Mouse (Mus musculus) embryonic facial prominence, embryonic 14.5 days (tissue): Measurements from ENCODE around the gene Mpdu1. TPM values are rescaled to one million over a fixed set of nuclear protein-coding genes. Genes with fewer than 3 reads are reported as not detected.

Source experiments
- ATAC-seq: fragments of 200-750 bp; cut with Nextera tagmentation; 2 replicates; pipeline ENCODE4 v1.8.0; 2017; ENCODE audit warnings: low read depth, moderate number of reproducible peaks, moderate TSS enrichment
- DNase-seq: peaks from one replicate; pipeline ENCODE4 v3.0.0-alpha.2; 2015; ENCODE audit warnings: low spot score
- H3K27ac ChIP-seq: fragments of 300-500 bp; sonication (generic); replicated peaks from 2 replicates; pipeline ENCODE4 v1.5.1; 2014; ENCODE audit warnings: low read depth, mild to moderate bottlenecking, low read length, moderate library complexity
- H3K27me3 ChIP-seq: fragments of 300-500 bp; sonication (generic); replicated peaks from 2 replicates; pipeline ENCODE4 v1.6.1; 2014; ENCODE audit warnings: low read length; ENCODE audit not compliant: control insufficient read depth, insufficient read depth
- H3K36me3 ChIP-seq: fragments of 300-500 bp; sonication (generic); 2 replicates; pipeline ENCODE4 v1.6.1; 2014; ENCODE audit warnings: low read length, mixed read lengths; ENCODE audit not compliant: control insufficient read depth, insufficient read depth
- H3K4me1 ChIP-seq: fragments of 300-500 bp; sonication (generic); 2 replicates; pipeline ENCODE4 v1.6.1; 2014; ENCODE audit warnings: antibody characterized with exemption, low read length; ENCODE audit not compliant: control insufficient read depth, insufficient read depth
- H3K4me2 ChIP-seq: fragments of 300-500 bp; sonication (generic); 2 replicates; pipeline ENCODE4 v1.6.1; 2014; ENCODE audit warnings: low read depth, mild to moderate bottlenecking, low read length, moderate library complexity, mixed read lengths
- H3K4me3 ChIP-seq: fragments of 300-500 bp; sonication (generic); 2 replicates; pipeline ENCODE4 v1.5.1; 2014; ENCODE audit warnings: low read depth, mild to moderate bottlenecking, low read length
- H3K9ac ChIP-seq: fragments of 300-500 bp; sonication (generic); 2 replicates; pipeline ENCODE4 v1.6.1; 2014; ENCODE audit warnings: low read depth, mild to moderate bottlenecking, low read length, moderate library complexity, mixed read lengths
- H3K9me3 ChIP-seq: fragments of 300-500 bp; sonication (generic); 2 replicates; pipeline ENCODE4 v1.6.1; 2016; ENCODE audit warnings: low read length; ENCODE audit not compliant: control insufficient read depth
- WGBS: fragments of 180-500 bp; shearing (Covaris S2); extraction: QIAGEN DNeasy Blood & Tissue Kit; methylation state at CpG from one replicate; pipeline ENCODE4 v1.1.7; 2014; 5-methylcytosine and 5-hydroxymethylcytosine counted together
- microRNA counts: library from miRNA; unstranded; fragments of <30 nt; microRNA quantifications from one replicate; lab custom pipeline; 2017
- microRNA-seq: library from miRNA; unstranded; fragments of <30 nt; microRNA quantifications from one replicate; pipeline ENCODE4, GENCODE M21; 2016; ENCODE audit warnings: borderline number of aligned reads
- polyA plus RNA-seq: library from polyadenylated mRNA; unstranded; fragments of >200 nt; fragmentation: Nextera tagmentation; extraction: Ambion mirVana; gene quantifications from 2 replicates; pipeline ENCODE4 v1.2.1, GENCODE M21; 2014

Mpdu1 gene
- polyA plus RNA-seq, 1 experiment from 2014 or later = 29.1 TPM

- ATAC-seq (peak; percentile 72; the same call in 1 of the 2 replicates), DNase-seq (peak; percentile 84)
- Histone ChIP-seq H3K27ac (no peak overlapping the region), H3K9me3 (no peaks in the 10 kb centered on the region), H3K4me2 (peak overlapping the region; percentile 40; the same call in 1 of the 2 replicates), H3K4me1 (peaks cover 4% of the 10 kb centered on the region; the same call in 1 of the 2 replicates), H3K36me3 (no peaks in the 10 kb centered on the region), H3K27me3 (no peaks in the 10 kb centered on the region), H3K9ac (peak overlapping the region; percentile 15; the same call in 1 of the 2 replicates), H3K4me3 (no peak overlapping the region)
- 11% methylated on average over 17 of the region's 19 CpGs for WGBS
These were observed 48.7 kb downstream of the Mpdu1 start for GRCm38 (mm10) chr11:69613553-69614256.

- no peak overlapping the region for H3K4me2 ChIP-seq
- ATAC-seq (no peak), DNase-seq (no peak)
- no peak overlapping the region for H3K27ac ChIP-seq
- WGBS = 56% methylated on average over 4 of the region's 4 CpGs
- no peak overlapping the region for H3K9ac ChIP-seq
- H3K4me1 ChIP-seq = peaks cover 4% of the 10 kb centered on the region; the same call in 1 of the 2 replicates
- H3K36me3 ChIP-seq = no peaks in the 10 kb centered on the region
- H3K9me3 ChIP-seq = no peaks in the 10 kb centered on the region
- H3K27me3 ChIP-seq = no peaks in the 10 kb centered on the region
- H3K4me3 ChIP-seq = no peak overlapping the region
These were observed 51.5 kb downstream of the Mpdu1 start for GRCm38 (mm10) chr11:69610899-69611298.

GRCm38 (mm10) chr11:69609416-69609815 lies 53.0 kb downstream of the Mpdu1 start:
- no peaks in the 10 kb centered on the region for H3K36me3 ChIP-seq
- DNase-seq (no peak), ATAC-seq (no peak)
- no peak overlapping the region for H3K9ac ChIP-seq
- H3K27ac ChIP-seq = no peak overlapping the region
- peaks cover 2% of the 10 kb centered on the region; the same call in 1 of the 2 replicates for H3K27me3 ChIP-seq
- H3K4me3 ChIP-seq = no peak overlapping the region
- no peak overlapping the region for H3K4me2 ChIP-seq
- peaks cover 11% of the 10 kb centered on the region for H3K4me1 ChIP-seq
- WGBS = 58% methylated on average over 7 of the region's 7 CpGs
- no peaks in the 10 kb centered on the region for H3K9me3 ChIP-seq

DNA sequence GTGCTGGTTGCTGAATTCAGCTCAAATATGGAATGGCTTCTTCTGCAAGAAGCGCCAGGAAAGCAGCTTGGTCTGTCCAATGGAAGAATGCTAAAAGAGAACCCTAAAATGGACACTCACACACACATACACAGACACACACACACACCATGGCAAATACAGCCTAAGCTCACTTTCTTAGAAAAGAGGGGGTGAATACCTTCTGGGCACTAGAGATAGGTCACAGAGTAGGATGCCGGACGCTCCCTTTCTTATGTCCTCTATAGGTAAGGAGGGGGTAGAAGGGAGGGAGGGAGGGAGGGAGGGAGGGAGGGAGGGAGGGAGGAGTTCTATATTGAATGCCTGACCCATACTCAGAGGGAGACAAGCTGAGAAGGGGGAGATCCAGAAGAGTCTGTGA lies 53.9 kb downstream of the Mpdu1 start:
- Histone ChIP-seq H3K27me3 (peaks cover 5% of the 10 kb centered on the region; the same call in 1 of the 2 replicates), H3K9me3 (no peaks in the 10 kb centered on the region), H3K4me2 (no peak overlapping the region), H3K9ac (no peak overlapping the region), H3K36me3 (no peaks in the 10 kb centered on the region), H3K4me3 (no peak overlapping the region), H3K27ac (no peak overlapping the region), H3K4me1 (peaks cover 11% of the 10 kb centered on the region)
- no peak for ATAC-seq
- no peak for DNase-seq
- WGBS = 88% methylated on average over 1 of the region's 3 CpGs

DNA sequence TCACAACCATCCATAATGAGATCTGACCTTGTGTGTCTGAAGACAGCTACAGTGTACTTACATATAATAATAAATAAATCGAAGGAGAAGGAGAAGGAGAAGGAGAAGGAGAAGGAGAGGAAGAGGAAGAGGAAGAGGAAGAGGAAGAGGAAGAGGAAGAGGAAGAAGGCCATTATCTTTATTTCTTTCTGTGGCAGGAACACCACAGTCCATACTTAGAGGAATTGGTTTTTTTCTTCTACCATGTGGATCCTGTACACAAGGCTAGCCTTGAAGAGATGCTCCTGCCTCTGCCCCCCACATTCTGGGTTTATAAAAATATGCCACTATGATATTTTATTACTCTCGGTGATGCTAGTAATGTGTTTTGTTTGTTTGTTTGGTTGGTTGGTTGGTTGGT lies 55.6 kb downstream of the Mpdu1 start:
- Histone ChIP-seq H3K4me1 (peaks cover 10% of the 10 kb centered on the region), H3K36me3 (no peaks in the 10 kb centered on the region), H3K9me3 (no peaks in the 10 kb centered on the region), H3K4me2 (no peak overlapping the region), H3K9ac (no peak overlapping the region), H3K27ac (no peak overlapping the region), H3K4me3 (no peak overlapping the region), H3K27me3 (peaks cover 5% of the 10 kb centered on the region; the same call in 1 of the 2 replicates)
- no peak for ATAC-seq
- DNase-seq = no peak
- 79% methylated on average over 2 of the region's 2 CpGs for WGBS

MicroRNAs encoded within 50 kb of the gene (microRNA counts, 519-probe panel; counts per million panel counts)
- microRNA mmu-miR-1934 (lab: Ali Mortazavi, UCI) (19.3 counts per million), microRNA mmu-miR-467f (lab: Ali Mortazavi, UCI) (2,440 counts per million, percentile 47 among the panel's probes with 10 or more counts)

Small RNA genes lying within 50 kb of the gene (microRNA-seq; reads per million reads assigned to microRNA genes)
- gene Mir1934 = 1.7 reads per million, percentile 2 among the genes with 10 or more reads in this experiment
- not detected for gene Mir467f

Other genes with a start within 250 kb of the Mpdu1 start
- gene Kdm6b, start 249.0 kb downstream of the Mpdu1 start, polyA plus RNA-seq = 24.2 and 24.3 TPM in 2 replicates
- 6.2 and 6.5 TPM in 2 replicates for gene Dnah2, start 113.5 kb downstream of the Mpdu1 start, polyA plus RNA-seq
- 7.3 and 8.6 TPM in 2 replicates for gene Efnb3, start 102.4 kb downstream of the Mpdu1 start, polyA plus RNA-seq
- gene Wrap53, start 82.4 kb downstream of the Mpdu1 start, polyA plus RNA-seq = 18.4 and 19.8 TPM in 2 replicates
- 111 and 133 TPM in 2 replicates for gene Trp53, start 82.3 kb downstream of the Mpdu1 start, polyA plus RNA-seq
- gene Atp1b2, start 56.7 kb downstream of the Mpdu1 start, polyA plus RNA-seq = 15.6 and 17.7 TPM in 2 replicates
- gene Shbg, start 44.7 kb downstream of the Mpdu1 start, polyA plus RNA-seq = not detected in 2 replicates
- 15.6 and 16.6 TPM in 2 replicates for gene Sat2, start 40.6 kb downstream of the Mpdu1 start, polyA plus RNA-seq
- gene Fxr2, start 29.7 kb downstream of the Mpdu1 start, polyA plus RNA-seq = 25.4 and 26.3 TPM in 2 replicates
- 1.7 and 2.9 TPM in 2 replicates for gene Sox15, start 7.3 kb downstream of the Mpdu1 start, polyA plus RNA-seq
- 22.0 and 25.5 TPM in 2 replicates for gene Cd68, start 3.5 kb upstream of the Mpdu1 start, polyA plus RNA-seq
- 525 and 575 TPM in 2 replicates for gene Eif4a1, start 9.8 kb upstream of the Mpdu1 start, polyA plus RNA-seq
- 73.6 and 88.4 TPM in 2 replicates for gene Senp3, start 19.4 kb upstream of the Mpdu1 start, polyA plus RNA-seq
- 0.37 and 0.49 TPM in 2 replicates for gene Tnfsf13, start 23.1 kb upstream of the Mpdu1 start, polyA plus RNA-seq
- gene Tnfsf12, start 33.2 kb upstream of the Mpdu1 start, polyA plus RNA-seq = 13.0 and 16.6 TPM in 2 replicates
- 6.0 and 6.6 TPM in 2 replicates for gene Tnfsfm13, start 33.5 kb upstream of the Mpdu1 start, polyA plus RNA-seq
- 39.3 and 39.7 TPM in 2 replicates for gene Polr2a, start 96.0 kb upstream of the Mpdu1 start, polyA plus RNA-seq
- gene Slc35g3, start 99.3 kb upstream of the Mpdu1 start, polyA plus RNA-seq = 0.12 TPM in 1 of 2 replicates, not detected in the other
- 3.5 and 3.9 TPM in 2 replicates for gene Zbtb4, start 103.3 kb upstream of the Mpdu1 start, polyA plus RNA-seq
- 28.4 and 29.4 TPM in 2 replicates for gene Chrnb1, start 133.3 kb upstream of the Mpdu1 start, polyA plus RNA-seq
- gene Fgf11, start 139.2 kb upstream of the Mpdu1 start, polyA plus RNA-seq = 2.3 and 3.3 TPM in 2 replicates
- gene Tmem102, start 143.0 kb upstream of the Mpdu1 start, polyA plus RNA-seq = 4.1 and 4.3 TPM in 2 replicates
- not detected in 2 replicates for gene Gm39566, start 152.7 kb upstream of the Mpdu1 start, polyA plus RNA-seq
- not detected in 2 replicates for gene Spem2, start 155.8 kb upstream of the Mpdu1 start, polyA plus RNA-seq
- 0.26 TPM in 1 of 2 replicates, not detected in the other for gene Spem1, start 159.5 kb upstream of the Mpdu1 start, polyA plus RNA-seq
- 8.3 and 10.6 TPM in 2 replicates for gene Nlgn2, start 175.1 kb upstream of the Mpdu1 start, polyA plus RNA-seq
- 379 and 388 TPM in 2 replicates for gene Tmem256, start 175.9 kb upstream of the Mpdu1 start, polyA plus RNA-seq
- 102 and 121 TPM in 2 replicates for gene Plscr3, start 183.7 kb upstream of the Mpdu1 start, polyA plus RNA-seq
- 3.2 and 3.7 TPM in 2 replicates for gene Tnk1, start 196.1 kb upstream of the Mpdu1 start, polyA plus RNA-seq
- gene Tmem95, start 215.4 kb upstream of the Mpdu1 start, polyA plus RNA-seq = not detected in 2 replicates
- gene Kctd11, start 218.8 kb upstream of the Mpdu1 start, polyA plus RNA-seq = 5.9 and 7.2 TPM in 2 replicates
- 1.5 and 2.1 TPM in 2 replicates for gene Acap1, start 232.9 kb upstream of the Mpdu1 start, polyA plus RNA-seq
- gene 2810408A11Rik, start 238.3 kb upstream of the Mpdu1 start, polyA plus RNA-seq = 5.7 and 8.3 TPM in 2 replicates
- gene Neurl4, start 238.4 kb upstream of the Mpdu1 start, polyA plus RNA-seq = 10.1 and 10.3 TPM in 2 replicates